Mouse (Mus musculus): Measurements from ENCODE around the gene Dhfr.

Gene Dhfr

DNA sequence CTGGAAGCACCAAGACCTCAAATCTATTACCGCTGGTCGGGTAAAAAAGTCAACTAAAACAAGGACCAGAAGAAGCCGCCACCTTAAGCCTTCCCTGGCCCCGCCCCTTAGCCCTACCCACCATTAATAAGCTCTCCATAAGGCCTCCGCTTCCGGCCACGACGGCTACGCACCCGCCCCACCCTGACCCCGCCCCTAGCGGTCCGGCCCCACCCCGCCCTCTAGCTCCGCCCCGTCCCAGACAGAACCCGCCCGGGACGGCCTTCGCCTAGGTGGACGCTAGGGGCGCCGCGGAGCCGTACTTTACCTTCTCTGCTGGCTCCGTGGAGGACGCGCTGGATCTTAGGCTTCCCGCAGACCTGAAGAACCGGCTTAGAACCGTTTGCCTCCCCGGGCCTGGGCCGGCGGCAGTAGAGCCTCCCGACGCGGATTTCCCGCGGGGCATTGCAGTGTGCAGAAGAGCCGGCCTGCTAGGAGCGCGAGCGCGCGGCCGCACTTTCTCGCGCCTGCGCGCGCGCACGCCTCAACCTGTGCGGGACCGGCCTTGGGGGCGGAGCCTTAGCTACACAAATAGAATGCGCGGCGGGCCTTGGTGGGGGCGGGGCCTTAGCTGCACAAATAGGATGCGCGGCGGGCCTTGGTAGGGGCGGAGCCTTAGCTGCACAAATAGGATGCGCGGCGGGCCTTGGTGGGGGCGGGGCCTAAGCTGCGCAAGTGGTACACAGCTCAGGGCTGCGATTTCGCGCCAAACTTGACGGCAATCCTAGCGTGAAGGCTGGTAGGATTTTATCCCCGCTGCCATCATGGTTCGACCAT lies at the start of gene Dhfr, which contains the start of gene Msh3:
Dhfr (plus strand) TSS at position 271 of the 816 bp plus-strand sequence.
Msh3 (minus strand) TSS at position 548 of the 816 bp plus-strand sequence.
- in situ Hi-C loops (cut with MboI; ENCODE audit: unreplicated experiment in 2 of 2), result loop anchor here (5.0 to 25.0 kb wide), 5 partner anchors 128 to 970 kb away; partner anchors contain the start of genes Fam151b (in 2 of the 2) and Zcchc9 (in 1 of the 2)

- in situ Hi-C loops (cut with MboI; ENCODE audit: unreplicated experiment in 2 of 2), result no loop called here
These were observed 48.8 kb upstream of the Dhfr start, which contains the start of gene Gm20379 for GRCm38 (mm10) chr13:92305680-92306079. TSS of gene Gm20379 (plus strand) at chr13:92305980.

DNA sequence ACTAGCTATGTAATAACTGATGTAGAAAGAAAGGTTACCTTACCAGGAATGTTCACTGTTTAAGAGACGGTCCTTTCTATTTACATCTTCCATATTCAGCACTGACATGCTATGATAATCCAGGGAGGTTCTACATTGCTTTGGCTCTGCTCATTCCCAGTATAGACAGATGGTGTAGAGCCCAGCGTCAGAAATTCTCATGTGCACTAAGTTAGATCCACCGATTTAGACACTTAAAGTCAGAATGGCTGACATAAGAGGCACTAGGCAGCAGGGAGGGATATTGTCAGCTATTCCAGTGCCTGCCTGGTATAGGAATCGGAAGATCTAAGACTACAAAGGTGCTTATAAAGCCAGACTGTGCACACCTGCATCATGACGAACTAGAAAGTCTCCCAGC lies 39.9 kb upstream of the Dhfr start:
- in situ Hi-C loops (cut with MboI; ENCODE audit: unreplicated experiment in 2 of 2), result no loop called here

DNA sequence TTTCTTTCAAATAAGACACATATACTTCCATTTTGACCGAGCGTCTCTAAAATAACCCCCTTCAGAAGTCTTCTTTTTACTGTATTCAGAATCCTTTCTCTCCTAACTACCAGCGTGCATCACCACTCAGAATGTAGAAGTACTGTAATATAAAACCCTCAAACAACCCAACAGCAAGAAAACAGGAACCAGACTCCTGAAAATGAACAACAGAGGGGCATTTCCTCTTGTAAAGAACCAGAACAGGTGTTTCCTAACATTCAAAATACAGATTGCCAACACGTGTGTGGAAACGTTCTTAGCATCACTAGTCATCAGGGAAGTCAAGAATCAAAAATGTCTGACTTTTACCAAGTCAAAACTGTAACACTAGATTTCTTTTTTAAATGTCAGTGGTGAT lies 33.8 kb upstream of the Dhfr start:
- in situ Hi-C loops (cut with MboI; ENCODE audit: unreplicated experiment in 2 of 2), result no loop called here

DNA sequence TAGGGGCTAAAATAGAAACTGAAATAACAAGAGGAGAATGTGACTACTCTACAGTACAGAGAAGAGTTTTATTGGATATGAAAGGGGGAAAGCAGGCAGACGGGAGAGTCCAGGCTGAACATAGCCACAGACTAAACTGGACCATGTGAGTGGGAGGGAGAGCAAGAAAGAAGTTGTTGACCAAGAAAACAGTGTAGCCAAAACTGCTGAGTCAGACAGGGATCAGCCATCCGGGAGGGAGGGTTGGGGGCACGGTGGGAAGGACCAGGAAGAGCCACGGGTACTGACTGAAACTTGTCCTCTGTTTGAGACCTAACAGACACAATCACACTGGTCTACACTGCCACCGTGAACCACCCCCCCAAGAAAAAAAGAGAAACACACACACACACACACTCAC lies 28.5 kb upstream of the Dhfr start:
- in situ Hi-C loops (cut with MboI; ENCODE audit: unreplicated experiment in 2 of 2), result loop anchor here in 1 of 2 experiments (25.0 kb wide), 1 partner anchor 1389 kb away; no protein-coding TSS in a partner anchor

DNA sequence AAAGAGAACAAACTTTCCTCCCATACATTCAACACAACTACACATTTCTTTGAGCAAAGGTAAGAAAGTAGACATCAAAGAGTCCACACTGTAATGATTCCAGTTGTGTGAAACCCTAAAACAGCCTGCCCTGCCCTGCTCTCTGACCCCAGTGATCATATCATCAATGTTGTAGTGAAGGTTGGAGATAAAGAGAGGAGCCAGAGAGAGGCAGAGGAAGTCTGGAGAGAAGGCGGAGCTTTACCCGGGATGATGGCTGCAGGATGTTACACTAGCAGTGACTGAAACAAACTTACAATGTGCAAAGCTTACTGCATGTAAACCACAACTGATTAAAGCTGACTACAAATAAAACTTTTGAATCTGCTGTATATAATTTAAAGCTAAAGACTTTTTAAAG lies 26.5 kb upstream of the Dhfr start:
- in situ Hi-C loops (cut with MboI; ENCODE audit: unreplicated experiment in 2 of 2), result loop anchor here in 1 of 2 experiments (25.0 kb wide), 1 partner anchor 1391 kb away; no protein-coding TSS in a partner anchor

- in situ Hi-C loops (cut with MboI; ENCODE audit: unreplicated experiment in 2 of 2), result loop anchor here (10.0 to 25.0 kb wide), 2 partner anchors 1393 to 1406 kb away; partner anchors contain the start of gene Rps23 (in 1 of the 2)
These were observed 23.9 kb upstream of the Dhfr start for GRCm38 (mm10) chr13:92330621-92331020.

GRCm38 (mm10) chr13:92332103-92332879 lies 22.2 kb upstream of the Dhfr start:
- in situ Hi-C loops (cut with MboI; ENCODE audit: unreplicated experiment in 2 of 2), result loop anchor here (10.0 to 25.0 kb wide), 2 partner anchors 1395 to 1407 kb away; partner anchors contain the start of gene Rps23 (in 1 of the 2)

DNA sequence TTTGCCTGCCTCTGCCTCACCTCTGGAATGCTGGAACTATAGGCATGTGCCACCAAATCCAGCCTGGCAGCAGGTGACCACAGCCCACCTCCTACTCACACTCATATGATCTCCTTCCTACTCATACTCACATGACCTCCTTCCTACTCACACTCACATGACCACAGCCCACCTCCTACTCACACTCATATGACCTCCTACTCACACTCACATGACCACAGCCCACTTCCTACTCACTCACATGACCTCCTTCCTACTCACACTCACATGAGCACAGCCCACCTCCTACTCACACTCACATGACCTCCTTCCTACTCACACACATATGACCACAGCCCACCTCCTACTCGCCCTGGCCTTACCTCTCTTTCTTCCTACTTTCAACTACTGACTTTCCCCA lies 17.7 kb upstream of the Dhfr start:
- in situ Hi-C loops (cut with MboI; ENCODE audit: unreplicated experiment in 2 of 2), result loop anchor here (5.0 to 25.0 kb wide), 3 partner anchors 430 to 1412 kb away; partner anchors contain the start of gene Rps23 (in 1 of the 2)

- in situ Hi-C loops (cut with MboI; ENCODE audit: unreplicated experiment in 2 of 2), result loop anchor here (5.0 to 25.0 kb wide), 3 partner anchors 431 to 1413 kb away; partner anchors contain the start of gene Rps23 (in 1 of the 2)
These were observed 16.6 kb upstream of the Dhfr start for GRCm38 (mm10) chr13:92337773-92338462.

- in situ Hi-C loops (cut with MboI; ENCODE audit: unreplicated experiment in 2 of 2), result loop anchor here (5.0 to 25.0 kb wide), 3 partner anchors 432 to 1415 kb away; partner anchors contain the start of gene Rps23 (in 1 of the 2)
These were observed 14.7 kb upstream of the Dhfr start for GRCm38 (mm10) chr13:92339787-92340186.

DNA sequence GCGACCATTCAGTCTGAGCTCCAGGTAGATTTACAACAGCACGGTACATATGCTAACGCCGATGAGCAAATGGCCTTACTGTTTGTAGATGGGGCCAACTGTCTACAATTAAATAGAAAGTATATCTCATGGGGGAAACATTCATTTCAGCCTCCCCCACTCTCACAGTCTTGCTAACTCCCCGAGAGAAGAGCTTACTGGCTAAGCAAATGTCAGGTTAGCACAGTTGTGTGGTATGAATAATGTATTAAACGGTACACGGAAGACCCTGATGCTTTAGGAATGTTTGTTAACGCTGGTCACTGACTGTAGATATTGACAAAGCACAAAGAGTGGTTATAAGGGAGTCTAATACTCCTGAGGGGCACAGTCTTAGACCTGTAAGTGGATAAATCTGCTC lies 10.5 kb upstream of the Dhfr start:
- in situ Hi-C loops (cut with MboI; ENCODE audit: unreplicated experiment in 2 of 2), result loop anchor here in 1 of 2 experiments (25.0 kb wide), 1 partner anchor 1407 kb away; no protein-coding TSS in a partner anchor

GRCm38 (mm10) chr13:92346338-92346737 lies 8.2 kb upstream of the Dhfr start:
- in situ Hi-C loops (cut with MboI; ENCODE audit: unreplicated experiment in 2 of 2), result loop anchor here in 1 of 2 experiments (25.0 kb wide), 1 partner anchor 1409 kb away; no protein-coding TSS in a partner anchor

GRCm38 (mm10) chr13:92351100-92351499 lies 3.4 kb upstream of the Dhfr start:
- in situ Hi-C loops (cut with MboI; ENCODE audit: unreplicated experiment in 2 of 2), result loop anchor here in 1 of 2 experiments (10.0 to 25.0 kb wide), 3 partner anchors 546 to 974 kb away; partner anchors contain the start of gene Zcchc9

- in situ Hi-C loops (cut with MboI; ENCODE audit: unreplicated experiment in 2 of 2), result loop anchor here in 1 of 2 experiments (10.0 to 25.0 kb wide), 3 partner anchors 549 to 971 kb away; partner anchors contain the start of gene Zcchc9
These were observed 570 bp upstream of the Dhfr start for GRCm38 (mm10) chr13:92353956-92354355.

GRCm38 (mm10) chr13:92355272-92355643 lies 732 bp downstream of the Dhfr start:
- in situ Hi-C loops (cut with MboI; ENCODE audit: unreplicated experiment in 2 of 2), result loop anchor here (5.0 to 25.0 kb wide), 5 partner anchors 127 to 970 kb away; partner anchors contain the start of genes Fam151b (in 2 of the 2) and Zcchc9 (in 1 of the 2)

DNA sequence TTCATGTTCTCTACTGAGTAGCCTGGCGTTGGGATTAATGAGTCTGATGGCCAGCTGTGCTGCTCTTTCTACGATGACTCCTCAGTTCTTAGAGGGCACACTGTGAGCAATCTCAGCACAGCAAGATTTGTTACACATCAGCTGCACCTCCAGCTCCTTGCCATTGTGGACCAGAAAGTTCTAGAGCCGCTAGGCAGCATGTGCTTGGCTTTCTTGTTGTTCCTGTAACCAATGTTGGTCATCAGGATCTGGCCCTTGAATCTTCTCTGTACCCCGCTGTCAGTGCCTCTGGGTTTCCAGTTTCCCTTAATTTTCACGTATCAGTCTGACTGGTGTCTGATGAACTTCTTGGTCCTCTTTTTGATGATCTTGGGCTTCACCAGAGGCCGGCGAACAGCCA lies 1.9 kb downstream of the Dhfr start:
- in situ Hi-C loops (cut with MboI; ENCODE audit: unreplicated experiment in 2 of 2), result loop anchor here (5.0 to 25.0 kb wide), 5 partner anchors 126 to 968 kb away; partner anchors contain the start of genes Fam151b (in 2 of the 2) and Zcchc9 (in 1 of the 2)

DNA sequence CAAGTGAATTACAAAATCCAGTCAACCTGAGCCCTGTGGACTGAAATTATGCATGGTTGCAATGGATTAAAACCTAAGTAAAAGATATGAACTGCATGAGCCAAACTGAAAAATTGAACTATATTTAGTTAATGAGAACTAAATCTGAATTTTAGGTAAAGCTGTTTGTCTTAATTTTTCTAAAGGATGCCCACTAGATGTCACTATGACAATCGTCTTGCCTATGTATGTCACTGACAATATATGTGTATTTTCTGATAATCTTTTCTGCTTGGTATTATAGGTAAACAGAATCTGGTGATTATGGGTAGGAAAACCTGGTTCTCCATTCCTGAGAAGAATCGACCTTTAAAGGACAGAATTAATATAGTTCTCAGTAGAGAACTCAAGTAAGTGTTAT lies 3.1 kb downstream of the Dhfr start:
- in situ Hi-C loops (cut with MboI; ENCODE audit: unreplicated experiment in 2 of 2), result loop anchor here (5.0 to 25.0 kb wide), 5 partner anchors 125 to 967 kb away; partner anchors contain the start of genes Fam151b (in 2 of the 2) and Zcchc9 (in 1 of the 2)

DNA sequence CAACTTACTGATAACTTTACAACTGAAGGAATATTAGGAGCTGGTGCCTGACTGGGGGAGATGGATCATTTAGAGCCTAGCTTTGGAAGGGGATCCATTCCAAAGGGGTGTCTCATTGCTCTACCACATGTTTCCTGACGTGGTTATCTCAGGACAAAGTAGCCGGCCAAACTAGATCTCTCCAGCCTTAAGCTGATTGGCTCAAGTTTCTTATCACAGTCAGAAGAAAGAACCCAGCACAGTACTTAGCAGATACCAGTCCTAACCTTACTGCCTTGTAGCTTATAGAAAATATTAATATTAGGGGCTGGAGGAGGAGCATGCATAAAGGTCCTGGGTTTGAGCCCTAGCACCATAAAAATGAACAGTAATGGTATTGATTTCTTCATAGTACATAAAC lies 7.1 kb downstream of the Dhfr start:
- in situ Hi-C loops (cut with MboI; ENCODE audit: unreplicated experiment in 2 of 2), result loop anchor here in 1 of 2 experiments (25.0 kb wide), 1 partner anchor 626 kb away; no protein-coding TSS in a partner anchor

All from v-Abl transformed pro-B cells (cell line).